Mouse (Mus musculus): ENCODE data around the gene Pfdn5.

Pfdn5 gene

DNA sequence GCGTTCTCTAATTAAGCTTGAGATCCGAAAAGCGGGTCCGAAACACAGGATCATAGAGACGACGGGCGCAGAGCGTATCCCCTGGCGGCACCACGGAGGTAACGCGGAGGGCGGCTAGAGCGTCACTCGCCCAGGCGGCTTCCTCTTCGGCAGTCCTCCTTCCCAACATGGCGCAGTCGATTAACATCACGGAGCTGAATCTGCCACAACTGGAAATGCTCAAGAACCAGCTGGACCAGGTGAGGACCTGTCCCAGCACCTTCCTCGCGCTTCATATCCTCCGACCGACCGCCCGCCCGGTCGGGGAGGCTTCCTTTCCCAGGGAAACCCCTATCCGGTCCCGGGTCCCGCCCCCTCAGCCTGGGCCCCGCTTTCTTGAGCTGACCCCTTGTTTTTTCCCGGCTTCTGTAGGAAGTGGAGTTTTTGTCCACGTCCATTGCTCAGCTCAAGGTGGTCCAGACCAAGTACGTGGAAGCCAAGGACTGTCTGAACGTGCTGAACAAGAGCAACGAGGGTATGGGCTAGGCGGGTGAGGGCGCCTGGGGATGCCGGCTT lies at the start of gene Pfdn5:
Gene Pfdn5, plus strand, starts transcription at position 95 of the 555 bp plus-strand sequence.
- DNase-seq (ENCODE audit: low read depth, low spot score) = peak; percentile 84

DNA sequence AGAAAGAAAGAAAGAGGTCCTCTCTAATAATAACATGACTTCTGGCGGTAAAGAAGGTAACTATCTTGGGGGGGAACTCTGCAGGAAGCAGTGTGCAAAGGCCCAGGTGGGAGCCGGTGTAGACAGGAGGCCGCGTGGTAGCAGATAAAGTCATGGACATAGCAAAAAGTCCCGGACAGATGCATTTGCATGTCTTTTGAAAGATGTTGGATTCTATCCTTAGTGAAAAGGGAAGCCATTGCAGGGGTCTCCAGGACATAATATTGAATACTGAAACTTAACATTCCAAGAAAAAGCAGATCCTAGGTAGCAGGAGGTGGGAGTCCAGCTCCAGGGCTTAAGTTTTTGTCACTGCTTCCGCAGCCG lies 47.2 kb upstream of the Pfdn5 start:
- DNase-seq (ENCODE audit: low read depth, low spot score) = no peak

DNA sequence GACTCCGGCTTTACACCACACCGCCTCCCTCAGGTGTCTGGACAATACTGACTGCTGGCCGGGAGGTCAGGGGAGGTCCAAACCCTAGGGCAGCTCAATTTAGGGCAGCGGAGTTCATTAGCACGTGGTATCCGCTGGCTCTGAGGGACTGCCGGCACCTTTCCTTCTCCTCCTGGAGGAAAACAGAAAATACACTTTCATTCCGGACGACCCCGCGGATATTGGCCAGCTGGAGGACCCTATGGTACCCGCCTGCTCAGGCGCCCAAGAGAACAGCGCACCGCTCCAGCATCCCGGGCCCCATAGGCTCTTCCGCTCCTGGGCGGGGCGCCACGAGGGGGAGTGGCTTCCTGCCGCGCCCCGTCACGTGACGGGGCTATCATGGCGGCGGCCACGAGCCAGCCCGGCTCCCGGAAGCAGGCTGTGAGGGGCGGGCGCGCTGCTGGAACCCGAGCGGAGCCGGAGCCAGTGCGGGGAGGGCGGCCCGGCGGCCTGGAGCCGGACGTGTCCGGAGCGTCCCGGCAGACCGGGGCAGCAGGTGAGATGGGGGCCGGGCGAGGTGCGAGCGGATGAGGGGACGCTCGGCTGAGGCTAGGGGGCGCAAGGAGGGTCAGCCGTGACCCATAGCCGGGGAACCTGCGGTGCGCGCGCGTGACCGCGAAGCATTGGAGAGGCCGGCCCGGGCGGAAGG lies 46.7 kb upstream of the Pfdn5 start, which contains the start of gene Mfsd5:
Gene Mfsd5, plus strand, starts transcription at position 363 of the 691 bp plus-strand sequence.
- peak; percentile 90 for DNase-seq (ENCODE audit: low read depth, low spot score)

DNA sequence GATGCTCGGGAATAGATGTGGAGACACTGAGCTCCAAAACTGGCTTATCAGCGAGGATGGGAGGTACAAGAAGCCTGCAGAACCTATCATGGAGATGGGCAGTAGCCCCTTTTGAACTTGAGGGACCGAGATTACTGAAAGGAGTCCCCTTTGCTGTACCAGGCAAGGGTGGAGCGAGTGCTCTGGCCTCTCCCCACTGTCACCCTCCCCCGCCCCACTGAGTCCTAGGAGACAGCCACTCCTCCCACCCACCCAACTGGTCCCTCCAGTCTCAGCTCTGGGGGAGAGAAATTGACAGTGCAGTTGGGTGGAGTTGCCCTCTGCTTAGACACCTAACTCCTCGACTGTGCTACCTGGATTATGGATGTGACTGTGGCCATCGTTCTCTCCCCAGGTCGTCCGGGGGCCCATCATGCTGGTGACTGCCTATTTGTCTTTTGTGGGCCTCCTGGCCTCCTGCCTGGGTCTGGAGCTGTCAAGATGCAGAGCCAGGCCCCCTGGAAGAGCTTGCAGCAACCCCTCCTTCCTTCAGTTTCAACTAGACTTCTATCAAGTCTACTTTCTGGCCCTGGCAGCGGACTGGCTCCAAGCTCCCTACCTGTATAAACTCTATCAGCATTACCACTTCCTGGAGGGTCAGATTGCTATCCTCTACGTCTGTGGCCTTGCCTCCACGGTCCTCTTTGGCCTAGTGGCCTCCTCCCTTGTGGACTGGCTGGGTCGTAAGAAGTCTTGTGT lies 46.0 kb upstream of the Pfdn5 start:
- DNase-seq (ENCODE audit: low read depth, low spot score) = peak; percentile 82

DNA sequence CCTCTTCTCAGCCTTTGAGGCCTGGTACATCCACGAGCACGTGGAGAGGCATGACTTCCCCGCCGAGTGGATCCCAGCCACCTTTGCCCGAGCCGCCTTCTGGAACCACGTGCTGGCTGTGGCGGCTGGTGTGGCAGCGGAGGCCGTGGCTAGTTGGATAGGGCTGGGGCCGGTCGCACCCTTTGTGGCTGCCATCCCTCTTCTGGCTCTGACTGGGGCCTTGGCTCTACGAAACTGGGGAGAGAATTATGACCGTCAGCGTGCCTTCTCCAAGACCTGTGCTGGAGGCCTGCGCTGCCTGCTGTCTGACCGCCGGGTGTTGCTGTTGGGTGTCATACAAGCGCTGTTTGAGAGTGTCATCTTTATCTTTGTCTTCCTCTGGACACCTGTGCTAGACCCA lies 45.3 kb upstream of the Pfdn5 start:
- no peak for DNase-seq (ENCODE audit: low read depth, low spot score)

DNA sequence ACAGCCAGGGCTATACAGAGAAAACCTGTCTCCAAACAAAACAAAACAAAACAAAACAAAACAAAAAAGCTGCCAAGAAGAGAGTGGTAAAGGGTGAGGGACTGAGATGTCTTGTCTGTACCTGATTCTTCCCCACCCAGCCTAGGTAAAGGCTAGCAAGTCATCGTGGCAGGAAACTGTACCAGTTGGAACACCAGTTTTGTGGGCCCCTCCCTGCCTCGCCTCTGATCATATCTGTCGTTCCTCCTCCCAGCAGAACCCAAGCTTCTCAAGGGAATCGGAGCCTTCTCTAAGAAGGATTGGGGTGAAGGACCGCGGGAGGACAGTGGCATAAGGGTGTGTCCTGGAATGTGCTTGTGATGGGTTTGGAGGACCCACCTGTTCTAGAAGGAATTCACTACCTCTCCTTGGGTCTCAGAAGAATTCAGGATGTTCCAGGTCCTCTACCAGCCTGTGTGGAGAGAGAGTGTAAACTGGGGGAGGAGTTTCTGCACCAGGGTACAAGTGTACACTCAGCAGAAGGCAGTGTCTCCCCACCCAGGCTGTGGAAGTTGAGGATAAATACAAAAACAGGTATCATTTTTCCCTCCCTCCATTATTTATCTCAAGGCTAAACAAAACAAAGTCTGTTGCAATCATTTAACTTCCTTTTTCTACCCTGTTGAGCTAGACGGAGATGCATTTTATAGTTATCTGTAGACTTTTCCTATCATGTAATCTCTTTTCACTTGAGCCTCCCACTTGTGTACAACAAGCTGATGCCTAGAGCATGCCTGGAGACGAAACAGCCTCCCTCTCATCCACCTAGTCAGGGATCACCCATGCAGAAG lies 43.2 kb upstream of the Pfdn5 start:
- DNase-seq (ENCODE audit: low read depth, low spot score) = peak; percentile 80

DNA sequence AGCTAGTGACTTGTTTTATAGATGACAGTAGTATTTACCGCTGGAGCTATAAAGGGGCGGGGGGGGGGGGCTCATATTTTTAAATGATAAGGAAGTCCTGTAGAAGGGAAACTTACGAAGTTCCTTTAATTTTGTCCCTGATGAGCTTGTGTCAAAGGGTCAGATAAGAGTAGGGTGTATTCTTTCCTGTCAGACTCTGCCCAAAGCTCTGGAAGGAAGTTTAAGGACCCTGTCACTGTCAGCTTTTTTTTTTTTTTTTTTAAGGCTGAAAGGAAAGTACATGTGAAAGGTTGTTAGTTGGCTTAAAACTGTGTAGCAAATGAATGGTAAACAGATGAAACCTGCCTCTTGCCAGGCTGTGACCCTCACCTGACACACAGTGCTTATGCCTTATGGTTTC lies 42.3 kb upstream of the Pfdn5 start:
- no peak for DNase-seq (ENCODE audit: low read depth, low spot score)

DNA sequence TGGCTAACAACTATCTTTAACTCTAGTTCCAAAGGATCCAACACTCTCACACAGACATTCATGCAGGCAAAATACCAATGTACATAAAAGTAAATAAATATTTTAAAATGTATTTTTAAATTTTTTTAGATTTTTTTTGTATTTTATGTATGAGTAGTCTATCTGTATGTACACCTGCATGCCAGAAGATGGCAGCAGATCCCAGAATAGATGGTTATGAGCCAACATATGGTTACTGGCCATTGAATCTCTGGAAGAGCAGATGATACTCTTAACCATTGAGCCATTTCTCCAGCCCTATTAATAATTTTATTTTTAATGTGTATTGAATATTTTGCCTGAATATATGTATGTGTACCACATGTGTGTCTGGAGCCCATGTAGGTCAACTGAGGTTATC lies 38.5 kb upstream of the Pfdn5 start:
- peak; percentile 56 for DNase-seq (ENCODE audit: low read depth, low spot score)

DNA sequence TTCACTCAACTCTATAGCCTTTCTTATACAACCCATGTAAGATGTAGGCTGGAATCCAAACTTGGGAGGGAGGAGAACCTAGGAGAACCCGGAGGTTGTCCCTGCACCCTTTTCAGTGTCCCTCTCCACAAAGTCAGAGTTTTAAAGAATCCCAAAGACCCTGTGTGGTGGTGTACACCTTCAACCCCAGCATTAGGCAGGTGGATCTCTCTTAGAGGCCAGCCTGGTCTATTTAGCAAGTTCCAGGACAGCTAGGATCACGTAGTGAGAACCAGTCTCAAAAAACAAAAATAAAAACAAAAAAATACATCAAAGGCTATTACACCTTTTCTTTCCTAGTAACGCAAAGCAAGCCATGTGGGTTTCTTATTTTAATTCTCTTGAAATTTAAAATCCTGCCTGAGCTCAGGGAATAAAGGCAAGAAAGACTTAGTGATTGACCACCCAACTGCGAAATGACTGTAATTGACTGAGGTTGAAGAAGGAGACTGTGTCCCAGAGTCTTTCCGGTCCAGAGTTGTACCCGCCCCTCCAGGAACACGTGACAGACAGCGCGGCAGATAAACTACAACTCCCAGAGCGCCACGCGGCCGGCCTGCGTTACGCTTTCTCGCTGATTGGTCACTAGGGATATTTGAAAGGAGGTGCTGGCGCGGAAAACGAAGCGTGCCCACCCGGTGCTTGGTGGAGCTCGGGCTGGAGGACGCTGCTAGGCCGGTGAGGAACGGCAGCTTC lies 30.1 kb upstream of the Pfdn5 start, which contains the start of gene Espl1:
Gene Espl1, plus strand, starts transcription at position 634 of the 735 bp plus-strand sequence.
- peak; percentile 97 for DNase-seq (ENCODE audit: low read depth, low spot score)

DNA sequence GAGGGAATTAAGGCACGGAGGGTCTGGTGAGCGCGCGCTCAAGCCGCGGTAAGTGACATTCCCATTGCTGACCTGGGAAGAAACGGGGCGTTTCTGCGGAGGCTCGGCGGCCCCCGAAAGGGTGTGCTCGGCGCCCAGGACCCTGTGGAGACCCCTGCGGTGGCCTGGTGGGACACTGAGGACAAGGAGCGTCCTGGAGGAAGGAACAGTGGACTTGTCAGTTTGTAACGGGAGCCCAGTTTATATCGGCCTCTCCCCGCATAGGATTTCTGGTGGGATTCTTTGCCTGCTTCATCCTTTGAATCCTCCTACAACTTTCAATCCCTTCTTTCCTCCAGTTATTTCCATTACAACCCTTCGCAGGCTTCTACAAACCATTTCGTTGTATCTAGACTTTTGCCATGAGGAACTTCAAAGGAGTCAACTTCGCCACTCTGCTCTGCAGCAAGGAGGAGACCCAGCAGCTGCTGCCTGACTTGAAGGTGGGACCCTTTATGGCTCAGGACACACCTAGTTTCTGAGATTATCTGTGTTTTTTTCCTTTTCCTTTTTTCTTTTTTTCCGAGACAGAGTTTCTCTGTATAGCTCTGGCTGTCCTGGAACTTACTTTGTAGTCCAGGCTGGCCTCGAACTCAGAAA lies 29.4 kb upstream of the Pfdn5 start:
- no peak for DNase-seq (ENCODE audit: low read depth, low spot score)

DNA sequence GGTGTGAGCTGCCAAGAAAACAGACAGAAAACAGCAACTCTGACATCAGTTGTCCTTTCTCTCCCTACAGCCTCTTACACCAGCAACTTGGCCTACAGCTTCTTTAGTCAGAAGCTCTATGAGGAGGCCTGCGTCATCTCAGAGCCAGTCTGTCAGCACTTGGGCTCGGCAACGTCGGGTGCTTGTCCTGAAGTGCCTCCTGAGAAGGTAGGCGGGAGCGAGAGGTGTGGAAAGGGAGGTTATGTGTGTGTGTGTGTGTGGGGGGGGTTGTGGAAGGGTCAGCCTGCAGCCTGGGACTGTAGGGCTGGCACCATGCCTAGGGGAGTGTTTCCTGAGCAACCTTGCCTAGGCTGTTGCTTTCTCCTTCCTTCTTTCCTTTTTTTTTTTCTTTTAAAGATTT lies 23.4 kb upstream of the Pfdn5 start:
- no peak for DNase-seq (ENCODE audit: low read depth, low spot score)

DNA sequence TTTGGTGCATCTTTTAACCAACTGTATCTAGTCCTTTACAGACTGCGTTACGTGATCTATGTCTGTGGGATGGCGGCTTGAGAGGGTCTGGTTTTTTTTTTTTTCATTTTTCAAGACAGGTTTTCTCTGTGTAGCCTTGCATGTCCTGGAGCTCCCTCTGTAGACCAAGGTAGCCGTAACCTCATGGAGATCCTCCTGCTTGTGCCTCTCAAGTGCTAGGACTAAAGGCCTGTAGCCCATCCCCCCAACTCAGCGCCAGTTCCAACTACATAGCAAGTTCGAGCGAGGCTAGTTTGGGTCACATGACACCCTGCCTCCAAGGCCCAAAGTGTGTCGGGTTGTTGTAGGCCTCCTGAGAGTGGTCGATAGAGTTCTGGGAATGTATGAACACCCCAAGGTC lies 17.2 kb upstream of the Pfdn5 start:
- peak; percentile 56 for DNase-seq (ENCODE audit: low read depth, low spot score)

DNA sequence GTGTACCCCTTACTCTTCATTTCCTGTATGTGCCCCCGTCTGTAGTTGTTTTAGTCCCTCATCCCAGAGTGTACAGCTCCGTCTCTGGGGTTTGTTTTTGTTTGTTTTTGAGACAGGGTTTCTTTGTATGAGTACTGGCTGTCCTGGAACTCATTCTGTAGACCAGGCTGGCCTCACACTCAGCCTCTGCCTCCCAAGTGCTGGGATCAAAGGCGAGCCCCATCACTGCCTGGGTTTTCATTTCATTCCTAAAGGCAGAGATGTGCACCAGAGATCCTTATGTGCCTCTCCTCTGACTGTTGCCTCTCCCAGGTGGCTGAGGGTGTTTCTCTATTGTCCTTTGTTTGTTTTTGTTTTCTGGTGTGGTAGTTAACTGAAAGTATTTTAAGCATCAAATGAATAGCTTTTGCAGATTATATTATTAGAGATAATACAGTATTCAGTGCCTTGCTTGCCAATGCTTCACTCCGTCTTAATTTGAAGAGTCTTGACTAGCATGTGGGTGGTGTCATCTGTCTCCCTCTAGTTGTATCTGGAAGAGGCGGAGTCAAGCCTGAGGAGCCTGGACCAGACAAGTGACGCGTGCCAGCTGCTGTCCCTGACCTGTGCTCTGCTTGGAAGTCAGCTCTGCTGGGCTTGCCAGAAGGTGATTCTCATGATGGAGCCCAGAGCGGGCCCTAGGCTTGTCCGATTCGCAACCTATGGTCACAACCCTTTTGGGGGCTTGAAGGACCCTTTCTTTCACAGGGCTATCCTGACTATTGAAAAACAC lies 15.7 kb upstream of the Pfdn5 start:
- DNase-seq (ENCODE audit: low read depth, low spot score) = no peak

DNA sequence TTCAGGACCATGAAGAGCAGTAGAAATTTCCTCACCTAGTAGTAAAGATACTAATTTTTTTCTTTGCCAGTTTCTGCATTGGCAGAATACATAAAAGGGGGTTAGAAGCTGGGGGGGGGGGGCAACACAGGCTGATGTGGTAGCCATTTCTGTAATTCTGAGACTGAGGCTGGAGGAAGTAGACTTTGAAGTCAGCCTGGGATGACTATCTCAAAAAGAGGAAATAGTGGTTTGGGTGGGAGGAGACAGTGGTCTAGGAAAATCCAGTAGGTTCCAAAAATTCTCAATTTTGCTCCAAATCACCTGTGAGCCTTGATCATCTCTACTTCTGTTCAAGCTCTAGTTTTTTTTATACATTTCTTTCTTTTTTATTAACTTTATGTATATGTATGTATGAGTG lies 14.4 kb upstream of the Pfdn5 start:
- no peak for DNase-seq (ENCODE audit: low read depth, low spot score)

DNA sequence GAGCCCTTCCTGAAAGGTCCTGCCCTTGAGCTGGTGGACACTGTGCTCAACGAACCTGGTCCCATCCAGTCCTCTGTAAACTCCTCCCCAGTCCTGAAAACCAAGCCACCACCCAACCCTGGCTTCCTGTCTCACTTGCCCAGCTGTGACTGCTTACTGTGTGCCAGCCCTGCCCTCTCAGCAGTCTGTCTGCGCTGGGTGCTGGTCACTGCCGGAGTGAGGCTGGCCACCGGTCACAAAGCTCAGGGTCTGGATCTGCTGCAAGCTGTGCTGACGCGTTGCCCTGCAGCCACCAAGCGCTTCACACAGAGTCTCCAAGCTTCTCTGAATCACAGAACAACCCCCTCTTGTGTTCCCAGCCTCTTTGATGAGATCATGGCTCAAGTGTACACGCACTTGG lies 10.6 kb upstream of the Pfdn5 start:
- DNase-seq (ENCODE audit: low read depth, low spot score) = no peak

DNA sequence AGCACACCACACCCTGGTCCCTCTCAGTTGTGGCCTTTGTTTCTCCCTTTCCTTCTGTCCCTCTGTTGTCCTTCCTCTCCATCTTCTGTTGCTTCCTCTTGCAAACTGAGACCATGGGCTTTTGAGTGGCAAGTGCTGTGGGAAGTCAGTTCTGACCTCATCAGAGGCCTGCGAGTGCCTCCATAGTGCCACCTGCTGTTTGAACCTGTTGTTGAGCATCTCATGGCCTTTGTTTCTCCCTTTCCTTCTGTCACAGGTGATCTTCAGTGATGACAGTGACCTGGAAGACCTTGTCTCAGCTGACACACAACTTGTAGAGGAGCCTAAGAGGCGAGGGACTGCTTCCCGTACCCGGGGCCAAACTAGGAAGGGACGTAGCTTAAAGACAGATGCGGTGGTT lies 9.7 kb upstream of the Pfdn5 start:
- DNase-seq (ENCODE audit: low read depth, low spot score) = peak; percentile 79

DNA sequence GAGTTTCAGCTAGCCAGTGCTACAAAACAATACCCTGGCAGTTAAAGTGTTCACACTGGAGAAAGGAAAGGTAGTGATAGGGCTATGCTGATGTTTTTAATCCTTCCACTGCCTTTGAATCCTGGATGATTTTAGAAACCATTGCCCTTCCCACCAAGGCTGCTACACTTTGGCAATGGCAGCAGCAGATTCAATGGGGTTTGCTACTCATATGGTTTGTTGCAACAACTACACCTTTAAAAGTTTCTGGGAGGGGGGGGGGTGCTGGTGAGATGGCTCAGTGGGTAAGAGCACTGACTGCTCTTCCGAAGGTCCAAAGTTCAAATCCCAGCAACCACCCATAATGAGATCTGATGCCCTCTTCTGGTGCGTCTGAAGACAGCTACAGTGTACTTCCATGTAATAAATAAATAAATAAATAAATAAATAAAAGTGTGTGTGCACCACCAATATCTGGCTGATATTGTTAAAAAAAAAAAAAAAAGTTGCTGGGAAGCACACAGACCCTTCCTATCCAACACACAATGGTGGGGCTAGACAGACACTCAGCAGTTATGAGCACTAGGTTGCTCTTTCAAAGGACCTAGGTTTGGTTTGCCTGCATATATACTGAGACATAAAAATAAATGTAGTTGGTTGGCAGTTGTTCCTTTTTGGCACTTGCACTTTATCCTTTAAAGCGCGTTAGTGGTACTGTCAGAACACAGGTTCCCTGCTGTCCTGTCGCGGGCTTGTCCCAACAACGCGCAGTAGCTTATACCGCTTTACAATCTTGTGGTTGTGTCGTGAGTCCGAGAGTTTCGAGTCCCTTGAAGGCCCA lies 1.1 kb upstream of the Pfdn5 start:
- no peak for DNase-seq (ENCODE audit: low read depth, low spot score)

DNA sequence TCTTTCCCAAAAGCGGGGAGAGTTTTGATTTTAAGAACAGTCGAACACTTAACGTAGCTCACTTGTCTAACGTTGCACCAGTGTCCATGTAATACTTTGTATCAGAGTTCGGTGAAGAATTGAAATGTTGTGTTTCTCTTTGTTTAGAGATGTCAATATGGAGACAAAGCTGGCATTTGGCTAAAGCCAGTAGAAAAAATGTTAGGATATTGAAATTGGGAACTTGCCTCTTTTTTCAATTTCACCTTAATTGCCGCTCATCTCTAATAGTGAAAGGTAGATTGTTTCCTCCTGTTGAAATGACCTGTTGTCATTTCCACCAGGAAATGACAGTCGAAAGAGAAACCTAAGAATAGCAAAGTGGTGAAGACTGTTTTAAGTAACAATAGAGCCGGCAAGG lies 976 bp downstream of the Pfdn5 start:
- DNase-seq (ENCODE audit: low read depth, low spot score) = no peak

DNA sequence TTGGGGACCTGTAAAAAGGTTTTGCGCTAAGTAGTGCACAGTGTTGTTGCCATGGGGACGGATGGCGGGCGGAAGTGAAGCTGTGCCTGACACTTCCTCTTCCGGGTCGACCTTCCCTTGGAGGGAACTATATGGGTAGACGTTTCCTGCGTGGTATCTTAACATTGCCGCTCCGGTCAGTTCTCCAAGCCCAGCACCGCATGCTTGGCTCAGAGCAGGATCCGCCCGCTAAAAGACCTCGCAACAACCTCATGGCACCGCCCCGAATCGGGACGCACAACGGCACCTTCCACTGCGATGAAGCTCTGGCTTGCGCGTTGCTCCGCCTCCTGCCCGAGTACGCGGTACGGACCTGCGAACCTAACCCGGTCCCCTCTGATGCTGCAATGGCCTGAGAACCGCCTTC lies 5.7 kb downstream of the Pfdn5 start, which contains the start of gene Myg1:
Gene Myg1, plus strand, starts transcription at position 100 of the 406 bp plus-strand sequence.
- DNase-seq (ENCODE audit: low read depth, low spot score) = peak; percentile 96
